Mouse (Mus musculus) MEL (cell line): Measurements from ENCODE around the gene H2al1m.
"Not testable (repeated sequence)": the region's sequence is repeated elsewhere in the genome, so short reads cannot be mapped to it uniquely, and the experiment has no call there.

Source experiments
- CHD1 ChIP-seq: IDR thresholded peaks from 2 replicates; pipeline ENCODE4 v1.6.1; 2012; ENCODE audit warnings: low read depth, mild to moderate bottlenecking, inconsistent platforms, low read length, improper control_type of control experiment
- ETS1 ChIP-seq: IDR thresholded peaks from 2 replicates; pipeline ENCODE4 v1.6.1; 2012; ENCODE audit warnings: low read depth, mild to moderate bottlenecking, inconsistent platforms, low read length, improper control_type of control experiment, moderate library complexity
- NRF1 ChIP-seq: IDR thresholded peaks from 2 replicates; pipeline ENCODE4 v1.6.1; 2014; ENCODE audit warnings: low read depth, mild to moderate bottlenecking, inconsistent platforms, low read length, improper control_type of control experiment, moderate library complexity; ENCODE audit not compliant: poor library complexity, insufficient read depth, severe bottlenecking
- POLR2A ChIP-seq, 2 experiments: IDR thresholded peaks; 2 replicates each; pipeline ENCODE4 v1.6.1; 2011 to 2012; ENCODE audit warnings: low read length in 2 of 2, mild to moderate bottlenecking in 2 of 2, control low read depth in 1 of 2, improper control_type of control experiment in 1 of 2, low read depth in 1 of 2, moderate library complexity in 1 of 2; ENCODE audit not compliant: control insufficient read depth in 1 of 2, insufficient read depth in 1 of 2, poor library complexity in 1 of 2
- UBTF ChIP-seq: IDR thresholded peaks from 2 replicates; pipeline ENCODE4 v1.6.1; 2012; ENCODE audit warnings: low read depth, mild to moderate bottlenecking, inconsistent platforms, low read length, improper control_type of control experiment, moderate library complexity, borderline replicate concordance; ENCODE audit not compliant: insufficient read depth

- not testable (repeated sequence) for TF ChIP-seq NRF1; POLR2A (IDR thresholded peaks at IDR 0.05; ENCODE audit: control insufficient read depth in 1 of 2, insufficient read depth in 1 of 2, low read depth in 1 of 2, low read length in 2 of 2, poor library complexity in 1 of 2); CHD1; ETS1; UBTF
Measured at GRCm38 (mm10) chrX:9327954-9328353, 44.4 kb downstream of the H2al1m start.
